Mouse (Mus musculus): ENCODE results near the gene Pex11b.
"Not testable (repeated sequence)": the region's sequence is repeated elsewhere in the genome, so short reads cannot be mapped to it uniquely, and the experiment has no call there.

The Pex11b gene

GRCm38 (mm10) chr3:96634928-96635879 lies at the start of gene Pex11b, which contains the start of gene Gm42957:
TSS of gene Pex11b (plus strand) at chr3:96635376.
TSS of gene Gm42957 (plus strand) at chr3:96635474.
- DNase-seq (ENCODE audit: low spot score), result peak; percentile 90

- no peak for DNase-seq (ENCODE audit: low spot score)
Measured at GRCm38 (mm10) chr3:96590657-96591056, 44.5 kb upstream of the Pex11b start.

- DNase-seq (ENCODE audit: low spot score), result no peak
Measured at GRCm38 (mm10) chr3:96593374-96593773, 41.8 kb upstream of the Pex11b start.

- peak; percentile 92 for DNase-seq (ENCODE audit: low spot score)
Measured at GRCm38 (mm10) chr3:96593790-96594560, 41.2 kb upstream of the Pex11b start, which contains the start of gene Polr3gl. TSS of gene Polr3gl (minus strand) at chr3:96594181.

GRCm38 (mm10) chr3:96594851-96595250 lies 40.3 kb upstream of the Pex11b start:
- DNase-seq (ENCODE audit: low spot score), result no peak

- DNase-seq (ENCODE audit: low spot score), result no peak
Measured at GRCm38 (mm10) chr3:96595661-96596060, 39.5 kb upstream of the Pex11b start.

GRCm38 (mm10) chr3:96596228-96596707 lies 38.9 kb upstream of the Pex11b start, which contains the start of gene Ankrd34a:
TSS of gene Ankrd34a (plus strand) at chr3:96596636.
- peak; percentile 56 for DNase-seq (ENCODE audit: low spot score)

GRCm38 (mm10) chr3:96596855-96597254 lies 38.3 kb upstream of the Pex11b start:
- DNase-seq (ENCODE audit: low spot score), result no peak

GRCm38 (mm10) chr3:96597435-96597891 lies 37.7 kb upstream of the Pex11b start:
- DNase-seq (ENCODE audit: low spot score), result no peak

GRCm38 (mm10) chr3:96598156-96599068 lies 36.8 kb upstream of the Pex11b start:
- peak; percentile 76 for DNase-seq (ENCODE audit: low spot score)

- DNase-seq (ENCODE audit: low spot score), result no peak
Measured at GRCm38 (mm10) chr3:96599069-96599393, 36.1 kb upstream of the Pex11b start.

- no peak for DNase-seq (ENCODE audit: low spot score)
Measured at GRCm38 (mm10) chr3:96599411-96599810, 35.8 kb upstream of the Pex11b start.

- DNase-seq (ENCODE audit: low spot score), result peak; percentile 92
Measured at GRCm38 (mm10) chr3:96600639-96601250, 34.4 kb upstream of the Pex11b start, which contains the start of gene Lix1l. TSS of gene Lix1l (plus strand) at chr3:96601149.

- peak; percentile 77 for DNase-seq (ENCODE audit: low spot score)
Measured at GRCm38 (mm10) chr3:96601251-96601787, 33.9 kb upstream of the Pex11b start.

GRCm38 (mm10) chr3:96601941-96602703 lies 33.1 kb upstream of the Pex11b start:
- DNase-seq (ENCODE audit: low spot score), result peak; percentile 45

- DNase-seq (ENCODE audit: low spot score), result no peak
Measured at GRCm38 (mm10) chr3:96602704-96603084, 32.5 kb upstream of the Pex11b start.

GRCm38 (mm10) chr3:96603311-96603710 lies 31.9 kb upstream of the Pex11b start:
- no peak for DNase-seq (ENCODE audit: low spot score)

GRCm38 (mm10) chr3:96606007-96606406 lies 29.2 kb upstream of the Pex11b start:
- not testable (repeated sequence) for DNase-seq (ENCODE audit: low spot score)

GRCm38 (mm10) chr3:96606618-96607017 lies 28.6 kb upstream of the Pex11b start:
- DNase-seq (ENCODE audit: low spot score), result no peak

GRCm38 (mm10) chr3:96617941-96618340 lies 17.2 kb upstream of the Pex11b start:
- no peak for DNase-seq (ENCODE audit: low spot score)
